Mouse (Mus musculus) kidney, embryonic 15.5 days (tissue): Measurements from ENCODE around the gene Pilra. TPM values are rescaled to one million over a fixed set of nuclear protein-coding genes. Genes with fewer than 3 reads are reported as not detected.

Experiments used
- ATAC-seq: fragments of 200-750 bp; cut with Nextera tagmentation; replicated peaks from 2 replicates; pipeline ENCODE4 v1.8.0; 2017; ENCODE audit warnings: moderate TSS enrichment; ENCODE audit not compliant: low FRiP score
- H3K27ac ChIP-seq: fragments of 300-500 bp; sonication (generic); 2 replicates; pipeline ENCODE4 v1.5.1; 2015; ENCODE audit warnings: mild to moderate bottlenecking, inconsistent platforms
- H3K27me3 ChIP-seq: fragments of 300-500 bp; sonication (generic); 2 replicates; pipeline ENCODE4 v1.6.1; 2015; ENCODE audit warnings: inconsistent platforms
- H3K36me3 ChIP-seq: fragments of 300-500 bp; sonication (generic); 2 replicates; pipeline ENCODE4 v1.6.1; 2015; ENCODE audit warnings: inconsistent platforms
- H3K4me1 ChIP-seq: fragments of 300-500 bp; sonication (generic); 2 replicates; pipeline ENCODE4 v1.6.1; 2015; ENCODE audit warnings: inconsistent platforms
- H3K4me2 ChIP-seq: fragments of 300-500 bp; sonication (generic); 2 replicates; pipeline ENCODE4 v1.6.1; 2015; ENCODE audit warnings: moderate library complexity, mild to moderate bottlenecking, inconsistent platforms
- H3K4me3 ChIP-seq: fragments of 300-500 bp; sonication (generic); replicated peaks from 2 replicates; pipeline ENCODE4 v1.5.1; 2015; ENCODE audit warnings: mild to moderate bottlenecking, inconsistent platforms
- H3K9ac ChIP-seq: fragments of 300-500 bp; sonication (generic); 2 replicates; pipeline ENCODE4 v1.6.1; 2015; ENCODE audit warnings: mild to moderate bottlenecking, inconsistent platforms
- H3K9me3 ChIP-seq: fragments of 300-500 bp; sonication (generic); replicated peaks from 2 replicates; pipeline ENCODE4 v1.6.1; 2016; ENCODE audit warnings: inconsistent platforms
- WGBS: fragments of 180-500 bp; shearing (Covaris S2); methylation state at CpG from one replicate; pipeline ENCODE4 v1.1.7; 2015; ENCODE audit warnings: mixed read lengths; 5-methylcytosine and 5-hydroxymethylcytosine counted together
- polyA plus RNA-seq: library from polyadenylated mRNA; unstranded; fragments of >200 nt; fragmentation: Nextera tagmentation; extraction: Ambion mirVana; gene quantifications from 2 replicates; pipeline ENCODE4 v1.2.1, GENCODE M21; 2015

Gene Pilra
- polyA plus RNA-seq, 1 experiment from 2014 or later = 1.3 TPM

GRCm38 (mm10) chr5:137785164-137786031 is 50.7 kb downstream of the Pilra start:
- Histone ChIP-seq H3K4me1 (peaks cover 50% of the 10 kb centered on the region), H3K4me2 (peak overlapping the region; percentile 90), H3K9me3 (no peaks in the 10 kb centered on the region), H3K27ac (peak overlapping the region; percentile 98), H3K9ac (peak overlapping the region; percentile 92), H3K27me3 (no peaks in the 10 kb centered on the region), H3K36me3 (peaks cover 46% of the 10 kb centered on the region), H3K4me3 (peak overlapping the region; percentile 92)
- WGBS = 3% methylated on average over 54 of the region's 62 CpGs
- peak; percentile 10 for ATAC-seq

- peaks cover 59% of the 10 kb centered on the region for H3K4me1 ChIP-seq
- 73% methylated on average over 14 of the region's 14 CpGs for WGBS
These were observed 51.5 kb downstream of the Pilra start for GRCm38 (mm10) chr5:137784546-137784945.

GRCm38 (mm10) chr5:137783901-137784540 is 52.1 kb downstream of the Pilra start:
- peak overlapping the region; percentile 92 for H3K9ac ChIP-seq
- H3K4me1 ChIP-seq = peaks cover 62% of the 10 kb centered on the region
- no peaks in the 10 kb centered on the region for H3K9me3 ChIP-seq
- peak overlapping the region; percentile 92 for H3K4me3 ChIP-seq
- peaks cover 51% of the 10 kb centered on the region for H3K36me3 ChIP-seq
- peak overlapping the region; percentile 90 for H3K4me2 ChIP-seq
- peak overlapping the region; percentile 4; the same call in 1 of the 2 replicates for H3K27ac ChIP-seq
- ATAC-seq = no peak
- WGBS = 57% methylated on average over 9 of the region's 9 CpGs
- no peaks in the 10 kb centered on the region for H3K27me3 ChIP-seq

More at GRCm38 (mm10) chr5:137784546-137784945, 51.5 kb downstream of the Pilra start:
- Histone ChIP-seq H3K9ac (peak overlapping the region; percentile 92), H3K36me3 (peaks cover 51% of the 10 kb centered on the region), H3K27me3 (no peaks in the 10 kb centered on the region), H3K27ac (peak overlapping the region; percentile 98; the same call in 1 of the 2 replicates), H3K4me2 (peak overlapping the region; percentile 90), H3K4me3 (peak overlapping the region; percentile 92), H3K9me3 (no peaks in the 10 kb centered on the region)
- no peak for ATAC-seq

GRCm38 (mm10) chr5:137782776-137783522 is 53.1 kb downstream of the Pilra start:
- H3K4me3 ChIP-seq = peak overlapping the region; percentile 92

GRCm38 (mm10) chr5:137781661-137782060 is 54.4 kb downstream of the Pilra start:
- Histone ChIP-seq H3K4me1 (peaks cover 69% of the 10 kb centered on the region), H3K4me3 (no peak overlapping the region), H3K36me3 (peaks cover 51% of the 10 kb centered on the region), H3K27ac (0 out of 2 replicates have a peak overlapping the region, but pooled peaks have one; percentile 22), H3K9me3 (no peaks in the 10 kb centered on the region), H3K27me3 (no peaks in the 10 kb centered on the region), H3K4me2 (no peak overlapping the region), H3K9ac (no peak overlapping the region)
- no peak for ATAC-seq
- 91% methylated on average over 7 of the region's 7 CpGs for WGBS

More at GRCm38 (mm10) chr5:137782776-137783522, 53.1 kb downstream of the Pilra start:
- 0 out of 2 replicates have a peak overlapping the region, but pooled peaks have one; percentile 22 for H3K27ac ChIP-seq
- no peaks in the 10 kb centered on the region for H3K9me3 ChIP-seq
- WGBS = 72% methylated on average over 13 of the region's 13 CpGs
- peaks cover 62% of the 10 kb centered on the region for H3K4me1 ChIP-seq
- H3K36me3 ChIP-seq = peaks cover 51% of the 10 kb centered on the region
- peak overlapping the region; percentile 90 for H3K4me2 ChIP-seq
- no peak for ATAC-seq
- peak overlapping the region; percentile 92; the same call in 1 of the 2 replicates for H3K9ac ChIP-seq
- H3K27me3 ChIP-seq = no peaks in the 10 kb centered on the region

- H3K27ac ChIP-seq = peak overlapping the region; percentile 95
- peaks cover 67% of the 10 kb centered on the region for H3K4me1 ChIP-seq
- no peaks in the 10 kb centered on the region for H3K9me3 ChIP-seq
- H3K4me2 ChIP-seq = peak overlapping the region; percentile 90
- peak; percentile 32 for ATAC-seq
- peak overlapping the region; percentile 91 for H3K9ac ChIP-seq
- under 1% methylated on average over 80 of the region's 83 CpGs for WGBS
- peak overlapping the region; percentile 89 for H3K4me3 ChIP-seq
- peaks cover 44% of the 10 kb centered on the region for H3K36me3 ChIP-seq
- H3K27me3 ChIP-seq = no peaks in the 10 kb centered on the region
These were observed 56.8 kb downstream of the Pilra start for GRCm38 (mm10) chr5:137779053-137779933.

GRCm38 (mm10) chr5:137778635-137779034 is 57.4 kb downstream of the Pilra start, which contains the start of gene Ppp1r35:
Gene Ppp1r35 (plus strand): TSS chr5:137778849.
- H3K9me3 ChIP-seq = no peaks in the 10 kb centered on the region
- H3K4me3 ChIP-seq = peak within 1 kb of the TSS; percentile 89
- H3K4me2 ChIP-seq = peak within 1 kb of the TSS; percentile 90
- under 1% methylated on average over 31 of the region's 31 CpGs for WGBS
- H3K27ac ChIP-seq = peak within 1 kb of the TSS; percentile 95
- H3K9ac ChIP-seq = peak within 1 kb of the TSS; percentile 91
- peaks cover 60% of the 10 kb centered on the region for H3K4me1 ChIP-seq
- peak; percentile 95 for ATAC-seq
- no peaks in the 10 kb centered on the region for H3K27me3 ChIP-seq
- H3K36me3 ChIP-seq = peaks cover 38% of the 10 kb centered on the region

GRCm38 (mm10) chr5:137777267-137777845 is 58.7 kb downstream of the Pilra start:
- H3K9ac ChIP-seq = no peak overlapping the region
- H3K36me3 ChIP-seq = peaks cover 25% of the 10 kb centered on the region
- ATAC-seq = no peak
- H3K27me3 ChIP-seq = no peaks in the 10 kb centered on the region
- H3K4me1 ChIP-seq = peaks cover 47% of the 10 kb centered on the region
- no peaks in the 10 kb centered on the region for H3K9me3 ChIP-seq
- H3K27ac ChIP-seq = 0 out of 2 replicates have a peak overlapping the region, but pooled peaks have one; percentile 95
- 0 out of 2 replicates have a peak overlapping the region, but pooled peaks have one; percentile 90 for H3K4me2 ChIP-seq
- WGBS = 66% methylated on average over 7 of the region's 7 CpGs
- no peak overlapping the region for H3K4me3 ChIP-seq

- Histone ChIP-seq H3K4me3 (no peak overlapping the region), H3K9ac (no peak overlapping the region), H3K9me3 (no peaks in the 10 kb centered on the region), H3K4me1 (peaks cover 38% of the 10 kb centered on the region), H3K36me3 (peaks cover 16% of the 10 kb centered on the region), H3K4me2 (peak overlapping the region; percentile 12; the same call in 1 of the 2 replicates), H3K27me3 (no peaks in the 10 kb centered on the region), H3K27ac (peak overlapping the region; percentile 63)
- ATAC-seq = no peak
- 29% methylated on average over 5 of the region's 5 CpGs for WGBS
These were observed 59.6 kb downstream of the Pilra start for GRCm38 (mm10) chr5:137776408-137776918.

- 96% methylated on average over 2 of the region's 2 CpGs for WGBS
These were observed 60.3 kb downstream of the Pilra start for GRCm38 (mm10) chr5:137775587-137776290.

More at GRCm38 (mm10) chr5:137775587-137776290, 60.3 kb downstream of the Pilra start:
- H3K4me2 ChIP-seq = no peak overlapping the region; the same call in 1 of the 2 replicates
- H3K4me1 ChIP-seq = peaks cover 38% of the 10 kb centered on the region
- no peaks in the 10 kb centered on the region for H3K9me3 ChIP-seq
- H3K27me3 ChIP-seq = no peaks in the 10 kb centered on the region
- H3K4me3 ChIP-seq = no peak overlapping the region
- no peak for ATAC-seq
- peak overlapping the region; percentile 63 for H3K27ac ChIP-seq
- peaks cover 9% of the 10 kb centered on the region for H3K36me3 ChIP-seq
- no peak overlapping the region for H3K9ac ChIP-seq
